Mouse (Mus musculus) neural tube, embryonic 12.5 days (tissue): Measurements from ENCODE around the gene Gm48551. TPM values are rescaled to one million over a fixed set of nuclear protein-coding genes. Genes with fewer than 3 reads are reported as not detected.

Source experiments
- ATAC-seq: fragments of 200-750 bp; cut with Nextera tagmentation; 2 replicates; pipeline ENCODE4 v1.8.0; 2017; ENCODE audit warnings: low read depth, mild to moderate bottlenecking, moderate TSS enrichment, moderate library complexity; ENCODE audit not compliant: low FRiP score
- H3K27ac ChIP-seq: fragments of 300-500 bp; sonication (generic); 2 replicates; pipeline ENCODE4 v1.5.1; 2016
- H3K27me3 ChIP-seq: fragments of 300-500 bp; sonication (generic); replicated peaks from 2 replicates; pipeline ENCODE4 v1.6.1; 2016; ENCODE audit warnings: mild to moderate bottlenecking
- H3K36me3 ChIP-seq: fragments of 300-500 bp; sonication (generic); 2 replicates; pipeline ENCODE4 v1.6.1; 2016; ENCODE audit warnings: mild to moderate bottlenecking
- H3K4me1 ChIP-seq: fragments of 300-500 bp; sonication (generic); 2 replicates; pipeline ENCODE4 v1.6.1; 2016
- H3K4me2 ChIP-seq: fragments of 300-500 bp; sonication (generic); replicated peaks from 2 replicates; pipeline ENCODE4 v1.6.1; 2016; ENCODE audit warnings: mild to moderate bottlenecking
- H3K4me3 ChIP-seq: fragments of 300-500 bp; sonication (generic); 2 replicates; pipeline ENCODE4 v1.5.1; 2016
- H3K9ac ChIP-seq: fragments of 300-500 bp; sonication (generic); 2 replicates; pipeline ENCODE4 v1.6.1; 2016; ENCODE audit warnings: mild to moderate bottlenecking
- H3K9me3 ChIP-seq: fragments of 300-500 bp; sonication (generic); 2 replicates; pipeline ENCODE4 v1.6.1; 2016; ENCODE audit warnings: mild to moderate bottlenecking
- WGBS: fragments of 180-500 bp; shearing (Covaris S2); methylation state at CpG from one replicate; pipeline ENCODE4 v1.1.7; 2016; 5-methylcytosine and 5-hydroxymethylcytosine counted together
- polyA plus RNA-seq: library from polyadenylated mRNA; unstranded; fragments of >200 nt; fragmentation: Nextera tagmentation; extraction: Ambion mirVana; gene quantifications from 2 replicates; pipeline ENCODE4 v1.2.1, GENCODE M21; 2016

Gm48551 gene
- polyA plus RNA-seq, 1 experiment from 2014 or later = 5.0 TPM

DNA sequence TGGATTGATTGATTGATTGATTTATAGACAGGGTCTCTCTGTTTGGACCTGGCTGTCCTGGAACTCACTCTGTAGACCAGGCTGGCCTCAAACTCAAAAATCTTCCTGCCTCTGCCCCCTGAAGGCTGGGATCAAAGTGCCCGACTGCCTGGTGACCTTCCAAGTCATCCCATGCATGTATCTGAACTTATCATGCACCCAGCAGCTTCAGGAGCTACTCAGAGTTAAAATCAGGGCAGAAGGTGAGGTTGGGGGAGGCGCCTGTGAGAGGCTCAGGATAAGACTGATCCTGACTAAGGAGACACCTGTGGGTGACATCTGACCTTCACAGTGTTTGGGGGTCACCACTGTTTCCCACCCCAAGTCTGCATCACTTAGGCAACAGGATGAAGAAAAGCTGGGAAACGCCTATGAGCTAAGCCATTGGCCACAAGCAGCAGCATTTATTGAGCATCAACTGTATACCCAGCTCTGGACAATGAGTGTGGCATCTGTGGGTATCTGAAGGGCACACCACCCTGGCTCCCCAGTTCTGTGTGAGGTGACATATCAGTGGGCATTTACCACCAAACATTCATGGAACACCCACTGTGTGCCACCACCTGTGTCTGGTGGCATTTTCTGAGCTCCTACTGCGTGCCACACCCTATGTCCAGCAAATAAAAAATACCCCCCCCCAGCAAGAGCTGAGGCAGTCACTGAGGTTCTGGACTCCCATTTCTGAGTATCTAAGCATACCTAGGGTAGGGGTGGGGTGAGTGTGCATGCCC lies 39.4 kb downstream of the Gm48551 start:
- Histone ChIP-seq H3K9me3 (no peaks in the 10 kb centered on the region), H3K4me2 (peak overlapping the region; percentile 65; the same call in 1 of the 2 replicates), H3K27ac (no peak overlapping the region), H3K4me3 (no peak overlapping the region), H3K27me3 (peaks cover 54% of the 10 kb centered on the region), H3K9ac (no peak overlapping the region), H3K4me1 (peaks cover 43% of the 10 kb centered on the region), H3K36me3 (0 out of 2 replicates have a peak, but pooled peaks cover 7% of the 10 kb centered on the region)
- ATAC-seq = no peak
- 57% methylated on average over 4 of the region's 4 CpGs for WGBS

DNA sequence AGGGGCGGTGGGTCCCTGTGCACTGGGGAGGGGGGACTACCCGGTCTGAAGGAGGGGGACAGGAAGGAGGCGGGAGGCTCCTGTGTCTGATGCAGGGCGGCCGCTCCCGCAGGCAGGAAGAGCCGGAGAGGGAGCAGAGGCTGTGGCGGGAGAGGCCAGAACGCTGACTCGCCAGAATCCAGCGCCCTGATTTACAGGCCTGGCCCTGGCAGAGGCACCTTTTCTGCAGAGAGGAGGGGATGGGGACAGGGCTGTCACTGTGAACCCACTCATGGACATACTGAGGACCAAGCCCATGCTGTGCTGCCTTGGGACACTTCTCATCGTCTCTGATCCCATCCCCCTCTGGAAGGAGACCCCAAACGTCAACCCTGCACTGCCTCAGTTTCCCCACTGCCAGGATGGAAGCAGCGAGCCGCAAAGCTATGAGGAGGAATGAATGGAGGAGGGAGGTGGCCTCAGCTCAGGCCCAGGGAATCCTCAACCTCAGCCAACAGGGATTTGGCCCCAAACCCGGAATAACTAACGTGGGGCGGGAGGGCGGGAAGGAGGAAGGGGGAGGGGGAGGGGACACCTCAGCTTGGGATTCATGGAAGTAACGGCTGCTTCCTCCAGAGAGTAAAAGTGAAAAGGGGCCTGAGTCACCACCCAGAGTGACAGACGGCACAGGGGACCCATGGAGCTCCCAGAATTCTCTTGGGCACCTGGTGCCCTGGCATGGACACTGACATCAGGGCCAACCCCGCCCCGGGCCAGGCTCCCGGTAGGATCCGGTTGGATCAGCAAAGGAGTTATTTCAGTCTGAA lies 40.2 kb downstream of the Gm48551 start:
- no peak for ATAC-seq
- Histone ChIP-seq H3K27me3 (peaks cover 59% of the 10 kb centered on the region), H3K4me2 (peak overlapping the region; percentile 65), H3K9ac (no peak overlapping the region), H3K4me3 (no peak overlapping the region), H3K36me3 (0 out of 2 replicates have a peak, but pooled peaks cover 7% of the 10 kb centered on the region), H3K27ac (no peak overlapping the region), H3K4me1 (peaks cover 40% of the 10 kb centered on the region), H3K9me3 (no peaks in the 10 kb centered on the region)
- 3% methylated on average over 24 of the region's 25 CpGs for WGBS

DNA sequence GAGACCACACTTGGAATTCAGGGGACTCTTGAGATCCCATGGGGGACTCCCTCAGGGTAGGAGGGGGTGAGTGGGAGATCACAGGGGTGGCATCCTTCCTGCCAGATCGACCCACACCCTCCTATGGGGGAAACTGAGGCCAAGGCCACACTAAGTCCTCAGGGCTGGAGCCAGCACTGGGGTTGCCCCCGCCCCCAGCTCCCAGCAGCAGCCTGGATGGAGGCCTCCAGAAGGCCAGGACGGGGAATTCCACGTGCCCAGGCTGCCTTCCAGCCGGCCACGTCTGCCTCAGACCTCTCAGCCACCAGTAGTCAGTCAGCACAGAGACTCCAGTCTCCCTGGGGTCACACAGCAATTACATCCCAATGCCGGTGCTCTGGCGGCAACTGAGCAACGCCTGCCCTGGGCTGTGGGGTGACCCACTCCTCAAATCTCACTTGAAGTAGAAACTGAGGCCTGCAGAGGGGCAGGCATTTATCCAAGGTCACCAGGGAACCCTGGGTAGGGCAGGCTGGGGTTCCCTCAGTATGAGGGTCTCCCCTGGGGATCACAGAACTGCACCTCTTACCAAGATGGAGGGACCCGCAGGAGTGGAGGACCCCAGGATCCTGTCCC lies 41.1 kb downstream of the Gm48551 start:
- WGBS = 28% methylated on average over 10 of the region's 10 CpGs
- H3K36me3 ChIP-seq = 0 out of 2 replicates have a peak, but pooled peaks cover 1% of the 10 kb centered on the region
- peak overlapping the region; percentile 65 for H3K4me2 ChIP-seq
- H3K4me1 ChIP-seq = peaks cover 46% of the 10 kb centered on the region
- no peak overlapping the region for H3K27ac ChIP-seq
- H3K27me3 ChIP-seq = peaks cover 59% of the 10 kb centered on the region
- H3K4me3 ChIP-seq = no peak overlapping the region
- no peak overlapping the region for H3K9ac ChIP-seq
- no peak for ATAC-seq
- no peaks in the 10 kb centered on the region for H3K9me3 ChIP-seq

- 1% methylated on average over 19 of the region's 33 CpGs for WGBS
- H3K4me2 ChIP-seq = peak overlapping the region; percentile 65
Observed at GRCm38 (mm10) chr10:81426081-81426671, 41.9 kb downstream of the Gm48551 start.

DNA sequence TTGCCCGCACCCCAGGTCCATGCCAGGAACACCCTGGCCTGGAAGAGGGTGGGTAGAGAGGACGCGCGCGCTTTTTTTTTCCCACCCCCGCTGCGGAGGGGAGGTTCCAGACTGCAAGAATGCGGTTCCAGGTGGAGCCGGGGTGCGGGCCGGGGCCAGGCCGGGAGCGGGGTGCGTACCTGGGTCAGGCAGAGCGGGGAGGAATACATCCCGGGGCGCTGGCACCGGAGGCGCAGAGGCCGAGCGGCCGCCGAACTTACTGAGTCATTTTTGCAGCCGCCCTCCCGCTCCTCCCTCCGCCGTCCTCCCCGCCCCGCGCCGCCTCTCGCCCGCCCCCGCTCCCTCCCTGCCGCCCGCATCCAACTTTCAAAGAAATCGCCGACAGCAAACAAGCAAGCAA lies 42.6 kb downstream of the Gm48551 start:
- Histone ChIP-seq H3K36me3 (no peaks in the 10 kb centered on the region), H3K27ac (no peak overlapping the region), H3K4me2 (peak overlapping the region; percentile 65), H3K9ac (peak overlapping the region; percentile 55), H3K9me3 (no peaks in the 10 kb centered on the region), H3K4me1 (peaks cover 55% of the 10 kb centered on the region), H3K4me3 (peak overlapping the region; percentile 42), H3K27me3 (peaks cover 68% of the 10 kb centered on the region)
- WGBS = under 1% methylated on average over 38 of the region's 38 CpGs
- no peak for ATAC-seq

More at GRCm38 (mm10) chr10:81426081-81426671, 41.9 kb downstream of the Gm48551 start:
- peak overlapping the region; percentile 55 for H3K9ac ChIP-seq
- H3K27me3 ChIP-seq = peaks cover 61% of the 10 kb centered on the region
- ATAC-seq = no peak
- no peak overlapping the region for H3K27ac ChIP-seq
- no peaks in the 10 kb centered on the region for H3K9me3 ChIP-seq
- H3K4me3 ChIP-seq = peak overlapping the region; percentile 42
- no peaks in the 10 kb centered on the region for H3K36me3 ChIP-seq
- H3K4me1 ChIP-seq = peaks cover 50% of the 10 kb centered on the region

DNA sequence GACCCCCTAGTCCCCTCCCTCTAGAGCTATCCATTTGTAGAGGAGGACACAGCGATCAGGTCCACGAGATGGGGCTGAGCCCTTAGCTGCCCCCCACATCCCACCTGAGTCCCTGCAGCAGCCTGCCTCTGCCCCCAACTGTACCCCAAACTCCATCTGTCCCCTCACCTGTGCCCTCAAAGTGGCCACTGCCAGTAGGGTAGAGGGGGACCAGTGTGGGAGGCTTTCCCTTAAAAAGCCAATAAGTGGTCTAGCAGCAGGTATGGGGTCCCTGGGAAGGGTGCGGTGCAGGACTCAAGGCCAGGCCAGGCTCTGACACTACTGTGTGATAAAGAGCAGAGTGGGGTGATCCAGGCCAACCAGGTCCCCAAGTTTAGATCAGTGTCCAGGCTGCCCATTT lies 43.1 kb downstream of the Gm48551 start:
- H3K9ac ChIP-seq = peak overlapping the region; percentile 55
- peaks cover 55% of the 10 kb centered on the region for H3K4me1 ChIP-seq
- H3K27me3 ChIP-seq = peaks cover 69% of the 10 kb centered on the region
- H3K9me3 ChIP-seq = no peaks in the 10 kb centered on the region
- ATAC-seq = no peak
- WGBS = 37% methylated on average over 3 of the region's 3 CpGs
- no peak overlapping the region for H3K27ac ChIP-seq
- peak overlapping the region; percentile 42 for H3K4me3 ChIP-seq
- H3K4me2 ChIP-seq = peak overlapping the region; percentile 65
- no peaks in the 10 kb centered on the region for H3K36me3 ChIP-seq

GRCm38 (mm10) chr10:81427804-81428506 lies 43.7 kb downstream of the Gm48551 start:
- Histone ChIP-seq H3K4me2 (no peak overlapping the region), H3K9ac (no peak overlapping the region), H3K27me3 (peaks cover 71% of the 10 kb centered on the region), H3K4me3 (no peak overlapping the region), H3K36me3 (no peaks in the 10 kb centered on the region), H3K9me3 (no peaks in the 10 kb centered on the region), H3K27ac (no peak overlapping the region), H3K4me1 (peaks cover 55% of the 10 kb centered on the region)
- ATAC-seq = no peak
- WGBS = 71% methylated on average over 8 of the region's 8 CpGs

- Histone ChIP-seq H3K4me3 (no peak overlapping the region), H3K4me1 (peaks cover 61% of the 10 kb centered on the region), H3K36me3 (no peaks in the 10 kb centered on the region), H3K27me3 (peaks cover 69% of the 10 kb centered on the region), H3K9me3 (no peaks in the 10 kb centered on the region), H3K9ac (no peak overlapping the region), H3K27ac (no peak overlapping the region), H3K4me2 (no peak overlapping the region)
- no peak for ATAC-seq
- 87% methylated on average over 7 of the region's 7 CpGs for WGBS
Observed at GRCm38 (mm10) chr10:81428507-81428870, 44.2 kb downstream of the Gm48551 start.

DNA sequence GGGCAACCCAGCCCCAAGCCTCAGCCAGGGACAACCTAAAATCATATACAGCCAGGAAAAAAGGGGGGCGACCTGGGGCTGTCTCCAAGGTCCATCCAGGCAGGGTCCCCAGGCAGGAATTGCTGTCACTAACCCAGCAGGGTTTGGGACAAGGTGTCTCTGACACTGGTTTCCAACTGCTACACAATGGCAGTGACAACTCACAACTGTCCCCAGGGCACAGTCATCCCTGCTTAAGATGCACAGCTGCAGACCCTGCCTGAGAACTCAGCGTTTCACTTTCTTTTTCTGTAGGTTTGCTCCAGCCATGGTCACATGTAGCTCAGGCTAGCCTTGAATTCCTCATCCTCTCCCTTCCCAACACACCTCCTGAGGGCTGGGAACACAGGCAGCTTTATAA lies 44.8 kb downstream of the Gm48551 start:
- H3K4me1 ChIP-seq = peaks cover 60% of the 10 kb centered on the region
- H3K4me3 ChIP-seq = no peak overlapping the region
- peaks cover 63% of the 10 kb centered on the region for H3K27me3 ChIP-seq
- no peak for ATAC-seq
- H3K27ac ChIP-seq = no peak overlapping the region
- H3K9ac ChIP-seq = no peak overlapping the region
- H3K36me3 ChIP-seq = no peaks in the 10 kb centered on the region
- peak overlapping the region; percentile 94 for H3K4me2 ChIP-seq
- no peaks in the 10 kb centered on the region for H3K9me3 ChIP-seq
- WGBS = 17% methylated on average over 2 of the region's 2 CpGs

DNA sequence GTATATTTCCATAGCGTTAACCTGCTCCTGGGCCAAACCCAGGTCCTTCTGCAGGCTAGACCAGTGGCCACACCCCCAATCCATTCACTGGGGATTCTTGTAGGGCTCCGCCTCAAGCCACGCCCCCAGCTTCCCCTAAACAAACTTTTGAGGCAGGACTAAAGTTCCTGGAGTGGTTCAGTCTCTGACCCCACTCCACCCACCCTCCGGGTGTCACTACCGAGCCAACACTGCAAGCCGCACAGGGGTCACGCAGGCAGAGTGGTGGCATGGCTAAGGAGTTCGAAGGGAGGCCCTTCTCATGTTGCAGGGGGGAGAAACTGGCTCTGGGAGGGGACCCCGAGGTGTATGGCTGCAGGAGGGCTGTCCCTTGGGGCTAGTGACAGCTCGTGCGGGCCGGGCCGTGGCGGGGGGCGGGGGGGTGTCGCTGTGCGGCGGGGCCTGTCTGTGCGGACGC lies 45.4 kb downstream of the Gm48551 start:
- H3K9ac ChIP-seq = peak overlapping the region; percentile 92
- H3K4me2 ChIP-seq = peak overlapping the region; percentile 94
- H3K9me3 ChIP-seq = no peaks in the 10 kb centered on the region
- peak overlapping the region; percentile 69 for H3K27ac ChIP-seq
- H3K27me3 ChIP-seq = peaks cover 57% of the 10 kb centered on the region
- peak overlapping the region; percentile 84 for H3K4me3 ChIP-seq
- no peaks in the 10 kb centered on the region for H3K36me3 ChIP-seq
- peak; percentile 5; the same call in 1 of the 2 replicates for ATAC-seq
- under 1% methylated on average over 20 of the region's 20 CpGs for WGBS
- peaks cover 55% of the 10 kb centered on the region for H3K4me1 ChIP-seq

GRCm38 (mm10) chr10:81430141-81430830 lies 46.0 kb downstream of the Gm48551 start:
- peak overlapping the region; percentile 94 for H3K4me2 ChIP-seq
- H3K27ac ChIP-seq = peak overlapping the region; percentile 69
- peak overlapping the region; percentile 84 for H3K4me3 ChIP-seq
- peaks cover 48% of the 10 kb centered on the region for H3K4me1 ChIP-seq
- peaks cover 51% of the 10 kb centered on the region for H3K27me3 ChIP-seq
- under 1% methylated on average over 53 of the region's 89 CpGs for WGBS
- H3K36me3 ChIP-seq = no peaks in the 10 kb centered on the region
- H3K9ac ChIP-seq = peak overlapping the region; percentile 92
- no peaks in the 10 kb centered on the region for H3K9me3 ChIP-seq
- ATAC-seq = 0 out of 2 replicates have a peak, but pooled peaks have one; percentile 5
